Mouse (Mus musculus) forebrain, embryonic 15.5 days (tissue): ENCODE measurements around the gene Pnp2. TPM values are rescaled to one million over a fixed set of nuclear protein-coding genes. Genes with fewer than 3 reads are reported as not detected.

Experiments
- ATAC-seq: fragments of 200-750 bp; cut with Nextera tagmentation; replicated peaks from 2 replicates; pipeline ENCODE4 v1.8.0; 2017; ENCODE audit warnings: mild to moderate bottlenecking, moderate TSS enrichment, moderate library complexity
- H3K27ac ChIP-seq: fragments of 300-500 bp; sonication (generic); replicated peaks from 2 replicates; pipeline ENCODE4 v1.5.1; 2015; ENCODE audit warnings: mild to moderate bottlenecking, inconsistent platforms
- H3K27me3 ChIP-seq: fragments of 300-500 bp; sonication (generic); 2 replicates; pipeline ENCODE4 v1.6.1; 2015; ENCODE audit warnings: inconsistent platforms
- H3K36me3 ChIP-seq: fragments of 300-500 bp; sonication (generic); 2 replicates; pipeline ENCODE4 v1.6.1; 2015; ENCODE audit warnings: mild to moderate bottlenecking, inconsistent platforms
- H3K4me1 ChIP-seq: fragments of 300-500 bp; sonication (generic); 2 replicates; pipeline ENCODE4 v1.6.1; 2015; ENCODE audit warnings: inconsistent platforms
- H3K4me2 ChIP-seq: fragments of 300-500 bp; sonication (generic); replicated peaks from 2 replicates; pipeline ENCODE4 v1.6.1; 2015; ENCODE audit warnings: mild to moderate bottlenecking, inconsistent platforms
- H3K4me3 ChIP-seq: fragments of 300-500 bp; sonication (generic); 2 replicates; pipeline ENCODE4 v1.5.1; 2015; ENCODE audit warnings: mild to moderate bottlenecking, inconsistent platforms
- H3K9ac ChIP-seq: fragments of 300-500 bp; sonication (generic); replicated peaks from 2 replicates; pipeline ENCODE4 v1.6.1; 2015; ENCODE audit warnings: mild to moderate bottlenecking, inconsistent platforms
- H3K9me3 ChIP-seq: fragments of 300-500 bp; sonication (generic); 2 replicates; pipeline ENCODE4 v1.6.1; 2016; ENCODE audit warnings: inconsistent platforms
- WGBS: fragments of 180-500 bp; shearing (Covaris S2); methylation state at CpG from one replicate; pipeline ENCODE4 v1.1.7; 2015; ENCODE audit warnings: mixed read lengths; 5-methylcytosine and 5-hydroxymethylcytosine counted together
- polyA plus RNA-seq: library from polyadenylated mRNA; unstranded; fragments of >200 nt; fragmentation: Nextera tagmentation; extraction: Ambion mirVana; gene quantifications from 2 replicates; pipeline ENCODE4 v1.2.1, GENCODE M21; 2015

Gene Pnp2
- polyA plus RNA-seq, 1 experiment from 2014 or later, result 0.20 TPM

GRCm38 (mm10) chr14:50987668-50988067 is 31.9 kb downstream of the Pnp2 start:
- no peak overlapping the region for H3K4me2 ChIP-seq
- no peak for ATAC-seq
- no peaks in the 10 kb centered on the region for H3K27me3 ChIP-seq
- H3K27ac ChIP-seq, result no peak overlapping the region
- no peak overlapping the region for H3K4me3 ChIP-seq
- no peak overlapping the region for H3K9ac ChIP-seq
- no peaks in the 10 kb centered on the region for H3K4me1 ChIP-seq
- 100% methylated on average over 2 of the region's 2 CpGs for whole genome bisulfite sequencing
- no peaks in the 10 kb centered on the region for H3K9me3 ChIP-seq
- H3K36me3 ChIP-seq, result no peaks in the 10 kb centered on the region

- Histone ChIP-seq H3K9ac (no peak overlapping the region), H3K9me3 (no peaks in the 10 kb centered on the region), H3K27ac (no peak overlapping the region), H3K4me1 (no peaks in the 10 kb centered on the region), H3K4me3 (no peak overlapping the region), H3K27me3 (no peaks in the 10 kb centered on the region), H3K4me2 (no peak overlapping the region), H3K36me3 (no peaks in the 10 kb centered on the region)
- no peak for ATAC-seq
- whole genome bisulfite sequencing, result 86% methylated on average over 3 of the region's 3 CpGs
Measured at GRCm38 (mm10) chr14:50991037-50991436, 35.2 kb downstream of the Pnp2 start.

GRCm38 (mm10) chr14:50997088-50997487 is 41.3 kb downstream of the Pnp2 start:
- Histone ChIP-seq H3K27me3 (no peaks in the 10 kb centered on the region), H3K27ac (no peak overlapping the region), H3K4me3 (no peak overlapping the region), H3K4me2 (no peak overlapping the region), H3K36me3 (no peaks in the 10 kb centered on the region), H3K9ac (no peak overlapping the region), H3K9me3 (no peaks in the 10 kb centered on the region), H3K4me1 (no peaks in the 10 kb centered on the region)
- no peak for ATAC-seq
- 79% methylated on average over 3 of the region's 3 CpGs for WGBS

- Histone ChIP-seq H3K27ac (no peak overlapping the region), H3K4me3 (no peak overlapping the region), H3K36me3 (no peaks in the 10 kb centered on the region), H3K27me3 (no peaks in the 10 kb centered on the region), H3K4me2 (no peak overlapping the region), H3K9ac (no peak overlapping the region), H3K4me1 (no peaks in the 10 kb centered on the region), H3K9me3 (no peaks in the 10 kb centered on the region)
- ATAC-seq, result no peak
- 91% methylated on average over 2 of the region's 2 CpGs for WGBS
Measured at GRCm38 (mm10) chr14:50997999-50998666, 42.3 kb downstream of the Pnp2 start.

GRCm38 (mm10) chr14:51007152-51007801 is 51.5 kb downstream of the Pnp2 start, which contains the start of gene Rnase10:
TSS of gene Rnase10 (plus strand) at chr14:51007751.
- no peak within 1 kb of the TSS for H3K4me2 ChIP-seq
- no peak for ATAC-seq
- no peak within 1 kb of the TSS for H3K9ac ChIP-seq
- WGBS, result 87% methylated on average over 8 of the region's 8 CpGs
- H3K4me1 ChIP-seq, result no peaks in the 10 kb centered on the region
- no peak within 1 kb of the TSS for H3K4me3 ChIP-seq
- no peak within 1 kb of the TSS for H3K27ac ChIP-seq
- no peaks in the 10 kb centered on the region for H3K36me3 ChIP-seq
- no peaks in the 10 kb centered on the region for H3K9me3 ChIP-seq
- H3K27me3 ChIP-seq, result no peaks in the 10 kb centered on the region

GRCm38 (mm10) chr14:51007914-51008713 is 52.3 kb downstream of the Pnp2 start:
- Histone ChIP-seq H3K9ac (no peak overlapping the region), H3K4me1 (no peaks in the 10 kb centered on the region), H3K36me3 (no peaks in the 10 kb centered on the region), H3K9me3 (no peaks in the 10 kb centered on the region), H3K27me3 (no peaks in the 10 kb centered on the region), H3K4me3 (no peak overlapping the region), H3K4me2 (no peak overlapping the region), H3K27ac (no peak overlapping the region)
- ATAC-seq, result no peak; the same call in 1 of the 2 replicates
- WGBS, result 77% methylated on average over 13 of the region's 13 CpGs

- no peaks in the 10 kb centered on the region for H3K9me3 ChIP-seq
- H3K27ac ChIP-seq, result no peak overlapping the region
- no peaks in the 10 kb centered on the region for H3K27me3 ChIP-seq
- no peak overlapping the region for H3K4me2 ChIP-seq
- H3K9ac ChIP-seq, result no peak overlapping the region
- ATAC-seq, result no peak
- no peaks in the 10 kb centered on the region for H3K4me1 ChIP-seq
- 90% methylated on average over 4 of the region's 4 CpGs for WGBS
- no peak overlapping the region for H3K4me3 ChIP-seq
- no peaks in the 10 kb centered on the region for H3K36me3 ChIP-seq
Measured at GRCm38 (mm10) chr14:51008781-51009180, 53.0 kb downstream of the Pnp2 start.

- H3K27ac ChIP-seq, result no peak overlapping the region
- H3K9me3 ChIP-seq, result no peaks in the 10 kb centered on the region
- no peaks in the 10 kb centered on the region for H3K36me3 ChIP-seq
- H3K4me1 ChIP-seq, result no peaks in the 10 kb centered on the region
- H3K9ac ChIP-seq, result no peak overlapping the region
- no peaks in the 10 kb centered on the region for H3K27me3 ChIP-seq
- 82% methylated on average over 6 of the region's 6 CpGs for WGBS
- no peak for ATAC-seq
- H3K4me2 ChIP-seq, result no peak overlapping the region
- H3K4me3 ChIP-seq, result no peak overlapping the region
Measured at GRCm38 (mm10) chr14:51009572-51009971, 53.8 kb downstream of the Pnp2 start.

Other genes starting within 250 kb of the Pnp2 start
- gene Olfr748, start 248.6 kb upstream of the Pnp2 start, polyA plus RNA-seq, result not detected in 2 replicates
- gene Olfr749, start 210.9 kb upstream of the Pnp2 start, polyA plus RNA-seq, result not detected in 2 replicates
- 122 and 130 TPM in 2 replicates for gene Ttc5, start 170.5 kb upstream of the Pnp2 start, polyA plus RNA-seq
- 0.11 TPM in 2 replicates for gene Ccnb1ip1, start 148.3 kb upstream of the Pnp2 start, polyA plus RNA-seq
- gene Parp2, start 148.2 kb upstream of the Pnp2 start, polyA plus RNA-seq, result 51.6 and 59.1 TPM in 2 replicates
- gene Tep1, start 85.4 kb upstream of the Pnp2 start, polyA plus RNA-seq, result 1.6 and 1.7 TPM in 2 replicates
- 0.18 and 0.27 TPM in 2 replicates for gene Klhl33, start 58.5 kb upstream of the Pnp2 start, polyA plus RNA-seq
- 145 and 150 TPM in 2 replicates for gene Osgep, start 31.1 kb upstream of the Pnp2 start, polyA plus RNA-seq
- 286 and 308 TPM in 2 replicates for gene Apex1, start 31.0 kb upstream of the Pnp2 start, polyA plus RNA-seq
- gene Pip4p1, start 25.1 kb upstream of the Pnp2 start, polyA plus RNA-seq, result 95.1 and 95.3 TPM in 2 replicates
- gene Pnp, start 24.9 kb upstream of the Pnp2 start, polyA plus RNA-seq, result 17.0 and 19.8 TPM in 2 replicates
- gene Gm49342, start 11.5 kb upstream of the Pnp2 start, polyA plus RNA-seq, result not detected in 2 replicates
- gene Rnase10, start 51.8 kb downstream of the Pnp2 start, polyA plus RNA-seq, result not detected in 2 replicates
- gene Rnase9, start 85.9 kb downstream of the Pnp2 start, polyA plus RNA-seq, result not detected in 2 replicates
- gene Rnase11, start 94.2 kb downstream of the Pnp2 start, polyA plus RNA-seq, result not detected in 2 replicates
- not detected in 2 replicates for gene Rnase12, start 101.7 kb downstream of the Pnp2 start, polyA plus RNA-seq
- not detected in 2 replicates for gene Olfr750, start 118.4 kb downstream of the Pnp2 start, polyA plus RNA-seq
- gene Rnase4, start 135.1 kb downstream of the Pnp2 start, polyA plus RNA-seq, result 8.9 and 10.0 TPM in 2 replicates
- 2.6 and 3.8 TPM in 2 replicates for gene Ang, start 135.2 kb downstream of the Pnp2 start, polyA plus RNA-seq
- not detected in 2 replicates for gene Eddm3b, start 158.4 kb downstream of the Pnp2 start, polyA plus RNA-seq
- 0.36 and 0.40 TPM in 2 replicates for gene Rnase6, start 167.9 kb downstream of the Pnp2 start, polyA plus RNA-seq
- 0.23 and 0.26 TPM in 2 replicates for gene Rnase1, start 190.8 kb downstream of the Pnp2 start, polyA plus RNA-seq
- not detected in 2 replicates for gene Rnase2b, start 206.3 kb downstream of the Pnp2 start, polyA plus RNA-seq
- gene Ang2, start 243.2 kb downstream of the Pnp2 start, polyA plus RNA-seq, result not detected in 2 replicates
- gene Ear14, start 247.4 kb downstream of the Pnp2 start, polyA plus RNA-seq, result not detected in 2 replicates